Mouse (Mus musculus) MEL (cell line): ENCODE data around the gene Vstm2l. TPM values are rescaled to one million over a fixed set of nuclear protein-coding genes. Genes with fewer than 3 reads are reported as not detected.

Experiments used
- DNase-seq: peaks from one replicate; pipeline ENCODE4 v3.0.0; 2011; ENCODE audit warnings: low read depth, low spot score
- H3K27ac ChIP-seq: 2 replicates; pipeline ENCODE4 v1.5.1; 2012; ENCODE audit warnings: low read depth, mild to moderate bottlenecking, control low read depth, low read length, moderate library complexity; ENCODE audit not compliant: control insufficient read depth
- H3K27me3 ChIP-seq, 2 experiments: fragments of 150-350 bp in 1 of 2; sonication (generic) in 1 of 2; 2 replicates each; pipeline ENCODE4 v1.6.1; 2012; ENCODE audit warnings: low read length in 2 of 2, mild to moderate bottlenecking in 2 of 2, improper control_type of control experiment in 1 of 2, moderate library complexity in 1 of 2; ENCODE audit not compliant: insufficient read depth in 2 of 2, control insufficient read depth in 1 of 2
- H3K36me3 ChIP-seq, 2 experiments: 2 replicates each; pipeline ENCODE4 v1.6.1; 2012 to 2014; ENCODE audit warnings: low read length in 2 of 2, improper control_type of control experiment in 1 of 2, inconsistent platforms in 1 of 2, mild to moderate bottlenecking in 1 of 2; ENCODE audit not compliant: insufficient read depth in 2 of 2, control insufficient read depth in 1 of 2
- H3K4me1 ChIP-seq, 2 experiments: fragments of 150-350 bp in 1 of 2; sonication (generic) in 1 of 2; 2 replicates each; pipeline ENCODE4 v1.6.1; 2012; ENCODE audit warnings: low read length in 2 of 2, improper control_type of control experiment in 1 of 2, mild to moderate bottlenecking in 1 of 2; ENCODE audit not compliant: insufficient read depth in 2 of 2, control insufficient read depth in 1 of 2
- H3K4me3 ChIP-seq, 2 experiments: fragments of 150-350 bp in 1 of 2; sonication (generic) in 1 of 2; 2 replicates each; pipeline ENCODE4 v1.5.1; 2012; ENCODE audit warnings: low read depth in 2 of 2, low read length in 2 of 2, mild to moderate bottlenecking in 2 of 2, moderate library complexity in 2 of 2, control low read depth in 1 of 2, improper control_type of control experiment in 1 of 2; ENCODE audit not compliant: control insufficient read depth in 1 of 2, insufficient read depth in 1 of 2
- H3K79me2 ChIP-seq: 2 replicates; pipeline ENCODE4 v1.6.1; 2012; ENCODE audit warnings: mild to moderate bottlenecking, low read length, moderate library complexity; ENCODE audit not compliant: control insufficient read depth, poor library complexity, insufficient read depth
- H3K9ac ChIP-seq: 2 replicates; pipeline ENCODE4 v1.6.1; 2012; ENCODE audit warnings: low read depth, mild to moderate bottlenecking, control low read depth, low read length, moderate library complexity; ENCODE audit not compliant: control insufficient read depth, poor library complexity, severe bottlenecking
- H3K9me3 ChIP-seq: fragments of 150-350 bp; sonication (generic); replicated peaks from 2 replicates; pipeline ENCODE4 v1.6.1; 2012; ENCODE audit warnings: mild to moderate bottlenecking, low read length, improper control_type of control experiment, moderate library complexity; ENCODE audit not compliant: insufficient read depth
- BHLHE40 ChIP-seq: IDR thresholded peaks from 2 replicates; pipeline ENCODE4 v1.6.1; 2012; ENCODE audit warnings: low read depth, mild to moderate bottlenecking, inconsistent platforms, low read length, improper control_type of control experiment, borderline replicate concordance
- CTCF ChIP-seq, 3 experiments: IDR thresholded peaks in 2 of 3; conservative IDR thresholded peaks in 1 of 3; 2 replicates each; pipeline ENCODE4 v1.5.1; 2011 to 2012; ENCODE audit warnings: low read length in 3 of 3, low read depth in 2 of 3, mild to moderate bottlenecking in 2 of 3, improper control_type of control experiment in 1 of 3, inconsistent platforms in 1 of 3, mixed read lengths in 1 of 3, moderate library complexity in 1 of 3; ENCODE audit not compliant: control insufficient read depth in 1 of 3, insufficient read depth in 1 of 3, poor library complexity in 1 of 3, severe bottlenecking in 1 of 3
- EP300 ChIP-seq, 2 experiments: IDR thresholded peaks; 2 replicates each; pipeline ENCODE4 v1.6.1; 2011; ENCODE audit warnings: improper control_type of control experiment in 2 of 2, low read length in 2 of 2, low read depth in 1 of 2, mild to moderate bottlenecking in 1 of 2
- ETS1 ChIP-seq: IDR thresholded peaks from 2 replicates; pipeline ENCODE4 v1.6.1; 2012; ENCODE audit warnings: low read depth, mild to moderate bottlenecking, inconsistent platforms, low read length, improper control_type of control experiment, moderate library complexity
- MAZ ChIP-seq: IDR thresholded peaks from 2 replicates; pipeline ENCODE4 v1.6.1; 2012; ENCODE audit warnings: low read depth, mild to moderate bottlenecking, inconsistent platforms, low read length, improper control_type of control experiment
- MXI1 ChIP-seq: IDR thresholded peaks from 2 replicates; pipeline ENCODE4 v1.6.1; 2011; ENCODE audit warnings: mild to moderate bottlenecking, low read depth, low read length, improper control_type of control experiment
- NELFE ChIP-seq: IDR thresholded peaks from 2 replicates; pipeline ENCODE4 v1.6.1; 2011; ENCODE audit warnings: low read depth, low read length, improper control_type of control experiment
- POLR2AphosphoS5 ChIP-seq: IDR thresholded peaks from 2 replicates; pipeline ENCODE4 v1.6.1; 2012; ENCODE audit warnings: low read depth, borderline replicate concordance, mild to moderate bottlenecking, inconsistent platforms, low read length, moderate library complexity, mixed read lengths
- RAD21 ChIP-seq: IDR thresholded peaks from 2 replicates; pipeline ENCODE4 v1.6.1; 2011; ENCODE audit warnings: mild to moderate bottlenecking, low read depth, low read length, improper control_type of control experiment
- SMC3 ChIP-seq: IDR thresholded peaks from 2 replicates; pipeline ENCODE4 v1.6.1; 2011; ENCODE audit warnings: low read depth, low read length, improper control_type of control experiment
- ZNF384 ChIP-seq: IDR thresholded peaks from 2 replicates; pipeline ENCODE4 v1.6.1; 2012; ENCODE audit warnings: low read depth, mild to moderate bottlenecking, inconsistent platforms, low read length, improper control_type of control experiment
- polyA plus RNA-seq, 2 experiments: library from polyadenylated mRNA; stranded (reverse) in 1 of 2; unstranded in 1 of 2; fragments of >175 nt in 1 of 2; fragments of >200 nt in 1 of 2; gene quantifications; 2 replicates each; pipeline versions ENCODE4 v1.2.1 to v1.2.4; 2012; ENCODE audit warnings: low replicate concordance in 2 of 2, low read depth in 1 of 2; ENCODE audit not compliant: insufficient read length in 2 of 2, insufficient read depth in 1 of 2, missing spikeins in 1 of 2
- total RNA-seq: library from RNA; depleted of rRNA; stranded (reverse); fragments of 300-350 nt; gene quantifications from 2 replicates; pipeline ENCODE4 v1.2.3, GENCODE M21; 2012

Vstm2l gene
- total and polyA plus RNA-seq, 3 experiments = not detected

- H3K9ac ChIP-seq = no peak overlapping the region
- H3K27ac ChIP-seq = no peak overlapping the region
- TF ChIP-seq ETS1 (no peak), CTCF (IDR thresholded peaks at IDR 0.05 in 2 of 3, conservative IDR thresholded peaks at IDR 0.05 in 1 of 3; ENCODE audit: control insufficient read depth in 1 of 3, insufficient read depth in 1 of 3, low read depth in 2 of 3, low read length in 3 of 3, poor library complexity in 1 of 3, severe bottlenecking in 1 of 3) (peak in 1 of 3 experiments; percentile 20; a peak in 1 of 6 replicates), RAD21 (peak; percentile 10), ZNF384 (no peak), POLR2AphosphoS5 (no peak)
- DNase-seq = no peak
- no peaks in the 10 kb centered on the region for H3K79me2 ChIP-seq
- no peak overlapping the region for H3K4me3 ChIP-seq
- no peaks in the 10 kb centered on the region for H3K36me3 ChIP-seq
- H3K9me3 ChIP-seq = no peaks in the 10 kb centered on the region
- H3K4me1 ChIP-seq = no peaks in the 10 kb centered on the region
- H3K27me3 ChIP-seq = no peaks in the 10 kb centered on the region; a peak in 1 of 4 replicates
Measured at GRCm38 (mm10) chr2:157913705-157914104, 748 bp upstream of the Vstm2l start.

DNA sequence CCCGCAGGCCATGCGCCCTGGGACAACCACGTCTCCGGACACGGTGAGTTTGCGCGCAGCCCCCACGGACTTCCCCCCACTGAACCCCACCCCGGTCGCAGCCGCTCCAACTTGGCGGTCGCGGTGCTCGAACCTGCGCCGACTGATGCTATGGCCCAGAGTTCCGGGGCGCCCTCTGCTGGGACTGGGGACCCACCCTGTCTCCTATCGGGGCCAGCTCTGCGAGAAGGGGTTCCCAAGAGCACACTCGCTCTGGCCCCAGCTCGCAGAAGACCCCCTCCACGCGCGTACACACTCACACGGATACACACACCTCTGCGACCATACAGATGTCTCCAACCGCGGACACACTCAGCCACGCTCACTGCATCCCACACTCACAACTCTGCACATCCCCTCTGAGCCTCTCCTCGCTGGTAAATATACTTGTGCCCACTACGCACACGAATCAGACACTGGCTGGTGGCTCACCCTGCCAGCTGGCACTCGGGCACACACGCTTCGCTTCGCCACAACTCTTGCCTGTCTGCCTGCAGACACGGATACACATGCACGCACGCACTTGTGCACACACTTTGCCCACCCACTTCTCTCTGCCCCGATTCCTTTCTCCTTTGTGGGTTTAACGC, 550 bp downstream of the Vstm2l start:
- Histone ChIP-seq H3K4me3 (no peak overlapping the region), H3K36me3 (no peaks in the 10 kb centered on the region), H3K9ac (no peak overlapping the region), H3K9me3 (no peaks in the 10 kb centered on the region), H3K27me3 (no peaks in the 10 kb centered on the region; a peak in 1 of 4 replicates), H3K4me1 (no peaks in the 10 kb centered on the region), H3K79me2 (no peaks in the 10 kb centered on the region), H3K27ac (no peak overlapping the region)
- no peak for DNase-seq
- no peak for TF ChIP-seq MAZ
- TF ChIP-seq MXI1 = no peak
- TF ChIP-seq BHLHE40 = no peak
- no peak for TF ChIP-seq NELFE
- no peak for TF ChIP-seq EP300 (IDR thresholded peaks at IDR 0.05; ENCODE audit: low read depth in 1 of 2, low read length in 2 of 2)

DNA sequence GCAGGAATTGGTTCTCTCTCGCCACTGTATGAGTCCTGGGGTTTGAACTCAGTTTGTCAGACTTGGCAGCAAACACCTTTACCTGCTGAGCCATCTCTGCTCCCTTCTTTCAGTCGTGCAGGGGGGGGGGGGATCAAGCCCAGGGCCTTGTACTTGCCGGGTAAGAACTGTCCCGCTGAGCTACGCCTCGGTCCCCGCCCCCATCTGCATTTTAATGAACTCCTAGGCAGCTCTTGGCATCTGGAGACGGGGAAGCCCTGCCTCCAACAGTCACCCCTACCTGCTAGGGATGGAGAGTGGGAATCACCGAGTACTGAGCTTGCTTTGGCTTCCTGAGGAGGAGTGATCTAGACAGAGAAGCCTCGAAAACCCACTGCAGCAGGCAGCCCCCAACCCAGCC, 4.1 kb downstream of the Vstm2l start:
- Histone ChIP-seq H3K36me3 (no peaks in the 10 kb centered on the region), H3K27ac (no peak overlapping the region), H3K9ac (no peak overlapping the region), H3K27me3 (no peaks in the 10 kb centered on the region; a peak in 1 of 4 replicates), H3K79me2 (no peaks in the 10 kb centered on the region), H3K4me1 (no peaks in the 10 kb centered on the region), H3K9me3 (no peaks in the 10 kb centered on the region), H3K4me3 (no peak overlapping the region)
- TF ChIP-seq SMC3 = no peak
- no peak for DNase-seq
